In the genomic region with DNA sequence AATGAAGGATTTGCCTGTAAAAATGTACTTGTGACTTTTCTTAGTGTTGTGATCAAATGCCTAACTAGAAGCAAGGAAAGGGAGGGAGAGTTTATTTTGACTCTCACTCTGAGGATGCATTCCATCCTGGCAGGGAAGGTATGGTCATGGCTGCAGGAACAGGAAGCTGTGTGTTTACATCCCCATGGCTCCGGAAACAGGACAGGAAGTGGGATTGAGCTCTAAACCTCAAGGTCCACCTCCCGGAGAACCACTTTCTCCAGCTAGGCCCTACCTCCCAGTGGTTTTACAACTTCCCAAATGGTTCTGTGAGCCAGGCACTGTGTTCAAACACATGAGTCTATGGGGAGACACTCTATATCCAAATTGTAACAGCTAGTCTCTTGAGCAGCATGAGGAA, we compare ENCODE assay signal across 15 mouse cellular contexts.
"Had no signal": no experiment of that assay in that cellular context is flagged by ENCODE, and none has a peak within 500 bp of the region (broad histone marks: within the 10 kb centered on the region; RNA-seq: fewer than 3 reads in every experiment).

No protein-coding gene starts in this region.

- H3K4me3 ChIP-seq: limb, embryonic 12.5 days; liver, embryonic 13.5 days; midbrain, embryonic 10.5 days; myocyte; neural tube, embryonic 12.5 days had no signal

- H3K27ac ChIP-seq: limb, embryonic 12.5 days; liver, embryonic 13.5 days; midbrain, embryonic 10.5 days; neural tube, embryonic 12.5 days had no signal

- DNase-seq: kidney, postnatal 25 days; layer of hippocampus, adult 9-11 months; layer of hippocampus, postnatal 36 days; liver; liver, embryonic 13.5 days; lung, adult 18-20 months; midbrain, embryonic 14.5 days; right cerebral cortex, postnatal 4 days; spleen, adult 18-20 months; thymus, adult 2 months; thymus, postnatal 36 days had no signal
